Mouse (Mus musculus): ENCODE measurements around the gene Hoxc5. TPM values are rescaled to one million over a fixed set of nuclear protein-coding genes. Genes with fewer than 3 reads are reported as not detected.
A peak's percentile ranks its signal among the peaks of the same experiment; 100 is the strongest.

Gene Hoxc5
- polyA plus RNA-seq, 1 experiment from 2014 or later, result 5.1 TPM

DNA sequence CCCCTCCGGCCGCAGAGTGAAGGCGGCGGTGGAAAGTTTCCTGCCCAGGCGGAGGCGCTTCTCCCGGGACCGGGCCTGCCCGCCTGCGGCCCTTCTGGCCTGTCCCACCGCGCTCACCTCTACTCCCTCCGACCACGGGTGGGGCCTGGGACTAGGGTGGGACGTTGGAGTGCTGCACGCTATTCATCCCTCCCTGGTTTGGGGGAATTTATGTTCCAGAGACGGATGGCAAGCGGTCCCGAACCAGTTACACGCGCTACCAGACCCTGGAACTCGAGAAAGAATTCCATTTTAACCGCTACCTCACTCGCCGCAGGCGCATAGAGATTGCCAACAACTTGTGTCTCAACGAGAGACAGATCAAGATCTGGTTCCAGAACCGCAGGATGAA lies 47.8 kb downstream of the Hoxc5 start:
- Histone ChIP-seq H3K27ac (ENCODE audit: low read depth, low read length) (peak overlapping the region; percentile 97), H3K27me3 (ENCODE audit: control insufficient read depth, insufficient read depth, low read length) (peaks cover 18% of the 10 kb centered on the region), H3K4me2 (replicated peaks; ENCODE audit: low read depth, low read length) (peak overlapping the region; percentile 61), H3K4me1 (ENCODE audit: control insufficient read depth, insufficient read depth, low read length) (peaks cover 74% of the 10 kb centered on the region), H3K4me3 (ENCODE audit: low read length) (peak overlapping the region; percentile 40), H3K36me3 (ENCODE audit: control insufficient read depth, insufficient read depth, low read length) (no peaks in the 10 kb centered on the region; the same call in none of the 2 replicates), H3K9me3 (ENCODE audit: control insufficient read depth, low read length) (no peaks in the 10 kb centered on the region), H3K9ac (ENCODE audit: low read depth, low read length) (peak overlapping the region; percentile 54)
- WGBS, result 2% methylated on average over 25 of the region's 28 CpGs
- ATAC-seq (ENCODE audit: low FRiP score, low TSS enrichment), result peak; percentile 30

DNA sequence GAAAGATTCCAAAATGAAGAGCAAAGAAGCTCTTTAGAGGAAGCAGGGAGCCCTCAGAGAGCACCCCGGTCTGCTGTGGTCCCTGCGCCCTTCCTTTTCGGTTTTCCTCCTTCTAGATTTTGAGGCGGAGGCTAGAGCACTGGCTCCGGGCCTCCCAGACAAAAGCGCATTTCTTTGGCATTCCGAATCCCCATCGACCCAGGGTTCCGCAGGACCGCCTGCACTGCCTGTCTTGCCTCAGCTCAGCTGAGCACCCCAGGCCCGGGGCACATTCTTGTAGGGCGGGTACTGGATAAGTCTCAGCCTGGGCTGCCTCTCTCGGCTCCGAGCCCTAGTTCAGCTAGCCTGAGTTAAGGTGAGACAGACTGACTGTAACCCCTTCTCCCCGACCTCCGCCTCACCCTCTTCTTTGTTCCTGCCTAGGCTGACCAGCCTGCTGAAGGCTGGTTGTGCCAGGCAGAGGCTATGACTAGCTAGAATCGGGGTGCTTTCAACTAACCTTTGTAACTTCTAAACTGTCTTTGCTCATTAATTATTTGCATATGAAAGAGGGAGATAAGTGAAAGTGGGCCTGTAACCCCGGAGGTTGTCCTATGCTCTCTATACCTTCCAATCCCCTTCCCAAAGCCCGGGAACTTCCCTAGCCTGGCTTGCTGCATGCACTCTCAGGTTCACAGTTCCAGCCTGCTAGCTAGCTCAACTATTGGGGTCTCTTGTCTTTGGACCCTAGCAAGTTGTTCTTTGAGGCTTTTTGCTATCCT lies 48.3 kb downstream of the Hoxc5 start:
- peaks cover 16% of the 10 kb centered on the region for H3K27me3 ChIP-seq (ENCODE audit: control insufficient read depth, insufficient read depth, low read length)
- H3K4me3 ChIP-seq (ENCODE audit: low read length), result peak overlapping the region; percentile 40
- H3K27ac ChIP-seq (ENCODE audit: low read depth, low read length), result peak overlapping the region; percentile 97
- H3K9ac ChIP-seq (ENCODE audit: low read depth, low read length), result peak overlapping the region; percentile 54; the same call in 1 of the 2 replicates
- no peaks in the 10 kb centered on the region; the same call in none of the 2 replicates for H3K36me3 ChIP-seq (ENCODE audit: control insufficient read depth, insufficient read depth, low read length)
- H3K4me1 ChIP-seq (ENCODE audit: control insufficient read depth, insufficient read depth, low read length), result peaks cover 71% of the 10 kb centered on the region
- ATAC-seq (ENCODE audit: low FRiP score, low TSS enrichment), result no peak
- H3K9me3 ChIP-seq (ENCODE audit: control insufficient read depth, low read length), result no peaks in the 10 kb centered on the region
- H3K4me2 ChIP-seq (replicated peaks; ENCODE audit: low read depth, low read length), result peak overlapping the region; percentile 61
- 17% methylated on average over 19 of the region's 19 CpGs for WGBS

DNA sequence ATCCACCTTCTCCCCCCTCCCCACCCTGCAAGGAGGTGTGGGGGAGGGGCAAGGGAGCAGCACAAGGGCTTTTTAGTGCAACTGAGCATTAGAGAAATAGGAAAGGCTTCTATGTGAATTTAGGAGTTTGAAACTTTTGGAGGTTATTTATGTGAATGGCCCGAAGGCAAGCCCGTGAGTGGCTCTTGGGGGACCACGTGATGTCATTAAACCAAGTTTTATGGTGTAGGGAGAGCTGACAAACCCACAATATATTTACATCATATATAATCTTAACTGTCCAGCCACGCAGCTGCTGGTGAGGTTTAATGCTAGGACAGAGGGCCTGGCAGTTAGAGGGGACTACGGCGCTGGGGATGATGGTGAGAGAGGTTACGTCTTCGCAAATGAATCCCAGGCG lies 51.4 kb downstream of the Hoxc5 start, which contains the start of gene Hoxc4:
Gene Hoxc4, plus strand, starts transcription at position 299 of the 400 bp plus-strand sequence.
- peaks cover 8% of the 10 kb centered on the region; the same call in 1 of the 2 replicates for H3K27me3 ChIP-seq (ENCODE audit: control insufficient read depth, insufficient read depth, low read length)
- 15% methylated on average over 9 of the region's 9 CpGs for WGBS
- ATAC-seq (ENCODE audit: low FRiP score, low TSS enrichment), result peak; percentile 34; the same call in 1 of the 2 replicates
- no peaks in the 10 kb centered on the region; the same call in 1 of the 2 replicates for H3K36me3 ChIP-seq (ENCODE audit: control insufficient read depth, insufficient read depth, low read length)
- H3K4me2 ChIP-seq (replicated peaks; ENCODE audit: low read depth, low read length), result peak within 1 kb of the TSS; percentile 33
- H3K4me3 ChIP-seq (ENCODE audit: low read length), result peak within 1 kb of the TSS; percentile 20; the same call in 1 of the 2 replicates
- H3K9me3 ChIP-seq (ENCODE audit: control insufficient read depth, low read length), result no peaks in the 10 kb centered on the region
- peak within 1 kb of the TSS; percentile 47; the same call in 1 of the 2 replicates for H3K9ac ChIP-seq (ENCODE audit: low read depth, low read length)
- H3K27ac ChIP-seq (ENCODE audit: low read depth, low read length), result peak within 1 kb of the TSS; percentile 73
- H3K4me1 ChIP-seq (ENCODE audit: control insufficient read depth, insufficient read depth, low read length), result peaks cover 75% of the 10 kb centered on the region

DNA sequence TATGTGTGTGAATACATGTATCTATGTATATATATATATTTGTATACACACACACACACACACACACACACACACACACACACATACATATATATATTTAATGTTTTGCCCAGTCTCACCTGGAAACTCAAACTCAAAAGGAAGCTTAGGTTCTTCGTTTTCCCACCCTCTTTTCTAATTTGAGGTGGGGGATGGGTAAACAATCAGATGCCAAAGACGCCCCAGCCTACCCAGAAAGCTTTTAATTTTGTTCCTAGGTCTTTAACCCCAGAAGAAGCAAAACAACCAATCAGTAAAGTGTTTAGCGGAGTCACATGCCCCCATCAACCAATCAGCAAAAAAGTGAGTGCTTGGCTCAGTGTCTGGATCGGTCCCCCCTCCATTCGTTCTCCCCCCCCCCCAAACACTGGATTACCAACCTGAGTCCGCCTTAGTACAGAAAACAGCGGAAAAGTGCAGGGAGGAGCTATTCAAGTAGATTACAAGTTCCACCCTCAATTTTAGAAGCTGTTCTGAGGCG lies 53.7 kb downstream of the Hoxc5 start:
- Histone ChIP-seq H3K4me2 (replicated peaks; ENCODE audit: low read depth, low read length) (peak overlapping the region; percentile 31), H3K4me1 (ENCODE audit: control insufficient read depth, insufficient read depth, low read length) (peaks cover 71% of the 10 kb centered on the region), H3K4me3 (ENCODE audit: low read length) (peak overlapping the region; percentile 2; the same call in 1 of the 2 replicates)

DNA sequence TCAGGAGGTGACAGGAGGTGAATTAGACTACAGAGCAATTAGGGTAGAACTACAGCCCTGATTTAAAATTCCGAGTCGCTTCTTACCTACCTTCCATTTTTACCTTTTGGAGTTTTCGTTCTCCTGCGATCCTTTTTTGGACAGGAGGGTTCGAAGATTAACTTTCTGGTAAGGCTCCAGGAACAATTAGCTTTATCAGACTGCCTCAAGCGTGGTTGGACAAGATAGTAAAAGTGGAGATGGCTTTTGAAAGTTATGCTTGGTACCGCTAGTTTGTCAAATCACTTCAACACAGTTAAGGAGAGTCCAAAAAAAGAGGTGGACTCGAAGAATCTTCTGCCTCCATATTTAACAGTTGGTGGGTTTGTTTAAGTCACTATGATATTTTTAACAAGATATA lies 54.3 kb downstream of the Hoxc5 start:
- WGBS, result 16% methylated on average over 8 of the region's 8 CpGs
- Histone ChIP-seq H3K4me3 (ENCODE audit: low read length) (peak overlapping the region; percentile 2; the same call in 1 of the 2 replicates), H3K9me3 (ENCODE audit: control insufficient read depth, low read length) (no peaks in the 10 kb centered on the region), H3K4me1 (ENCODE audit: control insufficient read depth, insufficient read depth, low read length) (peaks cover 73% of the 10 kb centered on the region), H3K4me2 (replicated peaks; ENCODE audit: low read depth, low read length) (peak overlapping the region; percentile 31), H3K27ac (ENCODE audit: low read depth, low read length) (no peak overlapping the region), H3K9ac (ENCODE audit: low read depth, low read length) (no peak overlapping the region), H3K27me3 (ENCODE audit: control insufficient read depth, insufficient read depth, low read length) (peaks cover 3% of the 10 kb centered on the region; the same call in 1 of the 2 replicates), H3K36me3 (ENCODE audit: control insufficient read depth, insufficient read depth, low read length) (no peaks in the 10 kb centered on the region; the same call in 1 of the 2 replicates)
- no peak for ATAC-seq (ENCODE audit: low FRiP score, low TSS enrichment)

More for the DNA sequence above, 53.7 kb downstream of the Hoxc5 start:
- ATAC-seq (ENCODE audit: low FRiP score, low TSS enrichment), result no peak
- Histone ChIP-seq H3K9me3 (ENCODE audit: control insufficient read depth, low read length) (no peaks in the 10 kb centered on the region), H3K27me3 (ENCODE audit: control insufficient read depth, insufficient read depth, low read length) (peaks cover 3% of the 10 kb centered on the region; the same call in 1 of the 2 replicates), H3K36me3 (ENCODE audit: control insufficient read depth, insufficient read depth, low read length) (no peaks in the 10 kb centered on the region; the same call in 1 of the 2 replicates), H3K27ac (ENCODE audit: low read depth, low read length) (no peak overlapping the region), H3K9ac (ENCODE audit: low read depth, low read length) (no peak overlapping the region)
- 9% methylated on average over 8 of the region's 8 CpGs for WGBS

DNA sequence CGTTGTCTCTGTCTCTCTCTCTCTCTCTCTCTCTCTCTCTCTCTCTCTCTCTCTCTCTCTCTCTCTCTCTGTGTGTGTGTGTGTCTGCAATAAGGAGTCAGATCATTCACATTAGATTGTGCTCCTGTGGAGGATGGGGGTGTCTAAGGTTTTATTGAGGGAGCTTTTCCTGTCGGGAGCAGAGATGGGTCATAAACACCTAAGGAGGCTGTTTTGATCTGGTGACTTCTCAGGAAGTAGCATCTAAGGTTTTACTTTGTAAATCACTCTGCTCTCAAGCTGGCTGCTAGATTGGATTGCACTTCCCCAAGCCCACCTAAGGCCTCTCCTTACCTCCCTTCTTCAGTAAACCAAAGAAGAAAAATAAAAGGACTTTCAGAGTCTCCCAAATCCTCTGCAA lies 56.9 kb downstream of the Hoxc5 start:
- Histone ChIP-seq H3K27ac (ENCODE audit: low read depth, low read length) (0 out of 2 replicates have a peak overlapping the region, but pooled peaks have one; percentile 3), H3K4me1 (ENCODE audit: control insufficient read depth, insufficient read depth, low read length) (peaks cover 67% of the 10 kb centered on the region)
- WGBS, result 9% methylated on average over 2 of the region's 2 CpGs

DNA sequence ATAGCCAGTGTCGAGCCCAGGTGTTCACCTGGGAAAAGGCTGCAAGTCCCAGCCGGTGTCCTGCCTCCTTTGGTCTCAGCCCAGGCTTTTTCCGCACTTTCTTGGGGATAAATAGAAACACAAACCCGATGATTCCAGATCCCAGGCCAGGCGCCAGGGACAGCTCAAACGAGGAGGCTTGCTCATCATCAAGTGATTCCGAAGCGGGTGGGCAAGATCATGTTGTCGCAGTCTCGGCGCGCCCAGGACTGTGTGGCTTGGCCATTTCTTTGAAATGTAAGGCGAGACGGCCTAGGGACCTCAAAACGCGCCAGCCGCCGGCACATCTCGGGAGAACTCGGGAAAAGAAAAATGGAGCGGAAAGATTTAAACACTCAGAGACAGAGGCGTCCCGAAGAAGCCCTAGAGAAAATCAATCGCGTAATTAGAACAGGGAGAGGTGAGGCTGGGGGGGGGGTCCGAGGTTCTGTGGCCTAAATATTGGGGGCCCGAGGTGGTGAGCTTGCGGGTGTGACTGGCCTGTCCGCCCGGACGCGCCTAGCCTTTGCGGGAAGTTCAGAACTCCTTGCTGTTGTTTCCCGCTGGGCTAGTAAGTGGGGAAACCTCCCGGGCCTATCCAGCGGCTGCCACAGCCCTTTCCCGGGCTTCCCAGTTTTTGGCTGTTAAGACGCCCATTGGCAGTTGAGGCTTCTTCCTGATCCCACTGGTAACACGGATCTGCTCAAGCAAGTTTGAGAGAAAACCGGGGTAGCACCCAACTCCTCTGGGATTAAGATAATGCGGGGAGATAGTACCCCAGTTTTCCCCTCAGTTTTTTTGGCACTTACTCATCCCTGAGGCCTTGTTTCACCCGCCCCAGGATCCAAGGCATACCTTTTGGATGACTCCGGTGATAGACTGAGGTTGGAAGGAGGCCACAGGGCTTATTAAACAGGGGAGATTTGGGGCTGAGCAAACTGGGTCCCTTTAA lies 60.3 kb downstream of the Hoxc5 start:
- H3K4me3 ChIP-seq (ENCODE audit: low read length), result peak overlapping the region; percentile 27
- H3K4me2 ChIP-seq (replicated peaks; ENCODE audit: low read depth, low read length), result peak overlapping the region; percentile 42
- H3K4me1 ChIP-seq (ENCODE audit: control insufficient read depth, insufficient read depth, low read length), result peaks cover 61% of the 10 kb centered on the region
- ATAC-seq (ENCODE audit: low FRiP score, low TSS enrichment), result peak; percentile 29; the same call in 1 of the 2 replicates
- 8% methylated on average over 43 of the region's 43 CpGs for WGBS
- H3K36me3 ChIP-seq (ENCODE audit: control insufficient read depth, insufficient read depth, low read length), result no peaks in the 10 kb centered on the region
- H3K9ac ChIP-seq (ENCODE audit: low read depth, low read length), result peak overlapping the region; percentile 44
- H3K9me3 ChIP-seq (ENCODE audit: control insufficient read depth, low read length), result no peaks in the 10 kb centered on the region
- peak overlapping the region; percentile 71 for H3K27ac ChIP-seq (ENCODE audit: low read depth, low read length)
- H3K27me3 ChIP-seq (ENCODE audit: control insufficient read depth, insufficient read depth, low read length), result peaks cover 3% of the 10 kb centered on the region; the same call in 1 of the 2 replicates

More for the DNA sequence above, 56.9 kb downstream of the Hoxc5 start:
- H3K36me3 ChIP-seq (ENCODE audit: control insufficient read depth, insufficient read depth, low read length), result no peaks in the 10 kb centered on the region
- H3K9ac ChIP-seq (ENCODE audit: low read depth, low read length), result no peak overlapping the region
- no peak overlapping the region for H3K4me3 ChIP-seq (ENCODE audit: low read length)
- H3K9me3 ChIP-seq (ENCODE audit: control insufficient read depth, low read length), result no peaks in the 10 kb centered on the region
- peak; percentile 56; the same call in 1 of the 2 replicates for ATAC-seq (ENCODE audit: low FRiP score, low TSS enrichment)
- H3K27me3 ChIP-seq (ENCODE audit: control insufficient read depth, insufficient read depth, low read length), result peaks cover 3% of the 10 kb centered on the region; the same call in 1 of the 2 replicates
- no peak overlapping the region for H3K4me2 ChIP-seq (replicated peaks; ENCODE audit: low read depth, low read length)

DNA sequence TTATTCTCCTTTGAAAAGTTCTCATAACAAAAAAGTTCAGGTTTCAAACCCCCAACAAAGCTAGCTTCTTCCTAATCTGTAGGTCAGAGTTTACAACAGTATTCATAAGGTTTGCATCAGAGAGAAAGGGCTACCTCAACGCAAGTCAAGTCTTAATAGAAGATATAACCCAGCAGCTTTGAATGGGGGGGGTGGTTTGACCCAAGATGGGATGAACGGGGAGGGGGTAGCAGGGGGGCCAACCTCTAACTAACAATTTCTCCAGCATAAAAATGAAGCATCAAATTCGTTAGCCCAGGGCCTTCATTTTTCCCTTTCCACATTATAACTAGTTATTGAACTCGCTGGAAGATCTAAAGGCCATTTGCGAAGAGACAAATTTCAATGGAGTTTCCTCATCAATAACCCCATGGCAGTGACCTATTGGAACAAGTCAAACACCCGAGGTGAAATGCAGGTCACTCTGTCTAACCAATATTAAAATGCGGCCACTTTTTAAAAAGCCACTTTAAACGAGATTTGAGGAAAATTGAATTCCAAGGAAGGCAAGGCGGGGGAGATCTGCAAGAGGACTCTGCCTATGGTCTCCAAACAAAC lies 61.8 kb downstream of the Hoxc5 start:
- H3K4me1 ChIP-seq (ENCODE audit: control insufficient read depth, insufficient read depth, low read length), result peaks cover 65% of the 10 kb centered on the region
- H3K36me3 ChIP-seq (ENCODE audit: control insufficient read depth, insufficient read depth, low read length), result no peaks in the 10 kb centered on the region
- no peak for ATAC-seq (ENCODE audit: low FRiP score, low TSS enrichment)
- H3K4me3 ChIP-seq (ENCODE audit: low read length), result no peak overlapping the region
- H3K9me3 ChIP-seq (ENCODE audit: control insufficient read depth, low read length), result no peaks in the 10 kb centered on the region
- 0 out of 2 replicates have a peak, but pooled peaks cover 6% of the 10 kb centered on the region for H3K27me3 ChIP-seq (ENCODE audit: control insufficient read depth, insufficient read depth, low read length)
- no peak overlapping the region for H3K9ac ChIP-seq (ENCODE audit: low read depth, low read length)
- no peak overlapping the region for H3K4me2 ChIP-seq (replicated peaks; ENCODE audit: low read depth, low read length)
- WGBS, result 51% methylated on average over 9 of the region's 9 CpGs
- no peak overlapping the region for H3K27ac ChIP-seq (ENCODE audit: low read depth, low read length)
